Mouse (Mus musculus) heart, embryonic 12.5 days (tissue): ENCODE results near the gene Nucks1. TPM values are rescaled to one million over a fixed set of nuclear protein-coding genes. Genes with fewer than 3 reads are reported as not detected.

Experiments
- ATAC-seq: fragments of 200-750 bp; cut with Nextera tagmentation; 2 replicates; pipeline ENCODE4 v1.8.0; 2017; ENCODE audit warnings: moderate TSS enrichment, moderate library complexity; ENCODE audit not compliant: insufficient number of reproducible peaks, low FRiP score
- H3K27ac ChIP-seq: fragments of 300-500 bp; sonication (generic); 2 replicates; pipeline ENCODE4 v1.5.1; 2016; ENCODE audit warnings: mild to moderate bottlenecking, moderate library complexity; ENCODE audit not compliant: poor library complexity, severe bottlenecking
- H3K27me3 ChIP-seq: fragments of 300-500 bp; sonication (generic); replicated peaks from 2 replicates; pipeline ENCODE4 v1.6.1; 2016; ENCODE audit warnings: mild to moderate bottlenecking, moderate library complexity
- H3K36me3 ChIP-seq: fragments of 300-500 bp; sonication (generic); 2 replicates; pipeline ENCODE4 v1.6.1; 2016; ENCODE audit warnings: mild to moderate bottlenecking, moderate library complexity
- H3K4me1 ChIP-seq: fragments of 300-500 bp; sonication (generic); replicated peaks from 2 replicates; pipeline ENCODE4 v1.6.1; 2016; ENCODE audit warnings: mild to moderate bottlenecking
- H3K4me2 ChIP-seq: fragments of 300-500 bp; sonication (generic); 2 replicates; pipeline ENCODE4 v1.6.1; 2016; ENCODE audit warnings: mild to moderate bottlenecking, moderate library complexity
- H3K4me3 ChIP-seq: fragments of 300-500 bp; sonication (generic); 2 replicates; pipeline ENCODE4 v1.5.1; 2016; ENCODE audit warnings: mild to moderate bottlenecking
- H3K9ac ChIP-seq: fragments of 300-500 bp; sonication (generic); 2 replicates; pipeline ENCODE4 v1.6.1; 2016; ENCODE audit warnings: mild to moderate bottlenecking, moderate library complexity
- H3K9me3 ChIP-seq: fragments of 300-500 bp; sonication (generic); replicated peaks from 2 replicates; pipeline ENCODE4 v1.6.1; 2016; ENCODE audit warnings: mild to moderate bottlenecking, moderate library complexity
- WGBS: fragments of 180-500 bp; shearing (Covaris S2); methylation state at CpG from one replicate; pipeline ENCODE4 v1.1.7; 2016; 5-methylcytosine and 5-hydroxymethylcytosine counted together
- polyA plus RNA-seq: library from polyadenylated mRNA; unstranded; fragments of >200 nt; fragmentation: Nextera tagmentation; extraction: Ambion mirVana; gene quantifications from 2 replicates; pipeline ENCODE4 v1.2.1, GENCODE M21; 2016

Gene Nucks1
- polyA plus RNA-seq, 1 experiment from 2014 or later: 72.9 TPM

DNA sequence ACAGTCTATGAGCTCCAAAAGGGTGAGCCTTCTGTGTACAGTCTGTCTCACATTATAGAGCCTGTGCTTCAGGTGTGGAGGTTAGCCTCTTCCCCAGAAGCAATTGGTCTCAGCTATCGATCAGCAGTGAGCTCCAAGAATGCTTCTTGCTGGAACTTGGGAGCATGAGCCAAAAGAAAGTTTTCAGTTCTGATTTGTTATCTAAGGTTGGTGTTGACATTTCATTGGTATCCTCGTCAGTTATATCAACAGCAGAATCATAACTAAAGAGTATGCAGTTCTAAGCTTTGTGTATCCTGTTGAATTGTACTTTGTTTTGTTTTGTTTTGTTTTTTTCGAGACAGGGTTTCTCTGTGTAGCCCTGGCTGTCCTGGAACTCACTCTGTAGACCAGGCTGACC is 11.8 kb downstream of the Nucks1 start:
- Histone ChIP-seq H3K4me2 (no peak overlapping the region), H3K4me3 (no peak overlapping the region), H3K9me3 (no peaks in the 10 kb centered on the region), H3K36me3 (peaks cover 70% of the 10 kb centered on the region), H3K27ac (no peak overlapping the region), H3K27me3 (no peaks in the 10 kb centered on the region), H3K9ac (no peak overlapping the region), H3K4me1 (peaks cover 5% of the 10 kb centered on the region)
- 92% methylated on average over 3 of the region's 3 CpGs for WGBS
- no peak for ATAC-seq

DNA sequence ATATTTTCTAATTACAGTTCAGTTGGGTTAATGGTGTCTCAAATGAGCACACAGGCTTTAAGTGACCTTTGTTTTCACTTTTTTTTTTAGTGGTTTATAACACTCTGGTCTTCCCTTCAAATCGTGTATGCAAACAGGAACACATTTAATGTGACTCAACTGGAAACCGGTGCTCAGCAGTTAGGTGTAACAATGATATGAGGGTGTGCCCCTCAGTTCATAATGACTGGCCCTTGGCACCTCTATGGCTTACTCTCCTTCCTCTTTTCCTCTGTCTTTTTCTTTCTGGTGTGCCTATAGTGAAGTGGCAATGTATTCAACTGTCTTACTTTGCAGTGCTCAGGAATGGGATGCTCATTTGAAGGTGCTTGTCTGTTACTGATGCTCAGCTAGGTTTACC is 23.1 kb downstream of the Nucks1 start:
- Histone ChIP-seq H3K27ac (no peak overlapping the region), H3K36me3 (peaks cover 53% of the 10 kb centered on the region)
- whole genome bisulfite sequencing: 81% methylated on average over 2 of the region's 2 CpGs

DNA sequence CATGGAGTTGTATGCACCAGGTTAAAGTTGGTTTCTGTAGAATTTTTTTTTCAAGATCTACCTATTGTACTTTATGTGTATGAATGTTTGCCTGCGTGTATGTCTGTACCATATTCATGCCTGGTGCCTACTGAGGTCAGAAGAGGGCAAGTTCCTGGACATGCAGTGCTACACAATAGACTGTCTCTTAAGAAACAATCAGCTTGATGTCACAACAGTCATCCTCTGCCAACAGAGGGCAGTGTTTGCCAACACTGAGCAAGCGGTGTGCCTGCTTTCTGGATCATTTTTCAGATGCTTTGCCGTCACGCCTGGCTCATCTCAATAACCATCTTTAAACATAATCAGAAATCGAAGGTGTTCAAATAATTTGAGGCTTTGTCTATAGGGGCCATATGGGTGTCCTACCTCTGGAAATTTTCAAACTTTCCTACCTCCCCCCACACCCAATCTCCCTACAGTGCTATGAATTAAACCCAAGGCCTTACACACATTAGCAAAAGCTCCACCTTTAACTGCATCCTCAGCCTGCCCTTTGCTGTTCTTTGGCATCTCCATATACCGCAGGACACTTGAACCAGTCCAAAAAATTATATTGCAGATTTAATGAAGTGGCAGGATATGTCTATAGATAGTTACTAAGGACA is 27.4 kb downstream of the Nucks1 start:
- peaks cover 24% of the 10 kb centered on the region for H3K4me1 ChIP-seq
- peaks cover 24% of the 10 kb centered on the region for H3K36me3 ChIP-seq
- no peak overlapping the region for H3K9ac ChIP-seq
- H3K9me3 ChIP-seq: no peaks in the 10 kb centered on the region
- ATAC-seq: no peak
- no peaks in the 10 kb centered on the region for H3K27me3 ChIP-seq
- no peak overlapping the region for H3K4me2 ChIP-seq
- WGBS: 68% methylated on average over 6 of the region's 6 CpGs
- peak overlapping the region; percentile 47; the same call in 1 of the 2 replicates for H3K27ac ChIP-seq
- H3K4me3 ChIP-seq: no peak overlapping the region

More for the DNA sequence above, 23.1 kb downstream of the Nucks1 start:
- Histone ChIP-seq H3K9me3 (no peaks in the 10 kb centered on the region), H3K27me3 (no peaks in the 10 kb centered on the region), H3K4me3 (no peak overlapping the region), H3K9ac (no peak overlapping the region), H3K4me2 (no peak overlapping the region), H3K4me1 (peaks cover 8% of the 10 kb centered on the region)
- ATAC-seq: no peak

DNA sequence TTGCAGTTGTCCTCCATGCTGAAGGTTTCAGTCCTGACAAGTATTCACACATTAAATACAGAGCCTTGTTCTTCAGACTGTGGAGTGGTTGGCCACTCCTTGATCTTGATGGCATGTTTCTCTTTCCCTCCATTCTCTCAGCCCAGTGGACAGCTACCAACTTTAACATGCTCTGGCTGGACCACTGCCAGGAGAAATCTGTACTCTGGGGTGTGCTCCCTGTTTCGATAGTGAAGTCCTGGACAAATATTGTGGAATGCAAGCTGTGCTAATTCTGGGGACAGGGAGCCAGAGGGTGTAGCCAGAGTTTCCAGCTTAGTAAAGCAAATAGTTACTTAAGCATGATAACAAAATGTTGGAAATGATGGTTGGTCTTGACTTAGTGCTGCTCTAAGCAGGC is 28.5 kb downstream of the Nucks1 start:
- peak; percentile 71 for ATAC-seq
- no peak overlapping the region for H3K4me2 ChIP-seq
- H3K4me3 ChIP-seq: no peak overlapping the region
- peak overlapping the region; percentile 47 for H3K27ac ChIP-seq
- peaks cover 24% of the 10 kb centered on the region for H3K4me1 ChIP-seq
- no peaks in the 10 kb centered on the region for H3K9me3 ChIP-seq
- H3K36me3 ChIP-seq: peaks cover 17% of the 10 kb centered on the region
- no peaks in the 10 kb centered on the region for H3K27me3 ChIP-seq
- WGBS: 23% methylated on average over 1 of the region's 1 CpGs
- no peak overlapping the region for H3K9ac ChIP-seq

DNA sequence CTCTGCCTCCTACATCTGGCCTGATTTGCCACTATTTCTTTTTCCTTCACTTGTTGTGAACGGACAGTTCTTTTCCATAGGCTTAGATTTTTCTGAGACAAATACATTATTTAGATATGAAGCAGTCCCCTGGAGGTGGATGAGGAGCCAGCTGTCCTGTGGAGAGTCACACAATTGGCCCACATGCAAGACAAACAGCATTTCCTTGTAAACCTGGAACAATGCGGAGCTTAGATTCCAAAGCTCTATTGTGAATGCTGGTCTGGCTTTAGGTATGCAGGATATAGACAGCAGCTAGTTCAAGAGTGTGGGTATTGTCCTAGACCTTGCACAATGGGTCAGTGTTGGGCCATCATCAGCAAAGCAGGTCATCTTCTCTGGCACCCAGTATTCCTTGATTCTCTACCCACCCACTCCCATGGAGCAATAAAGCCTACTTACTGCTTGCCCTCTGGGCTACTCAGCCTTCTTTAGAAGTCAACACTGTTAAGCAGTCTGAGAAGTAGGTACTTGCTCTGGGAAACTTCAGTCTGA is 30.4 kb downstream of the Nucks1 start:
- 60% methylated on average over 2 of the region's 2 CpGs for WGBS
- peak; percentile 52; the same call in 1 of the 2 replicates for ATAC-seq
- H3K27ac ChIP-seq: 0 out of 2 replicates have a peak overlapping the region, but pooled peaks have one; percentile 19
- no peaks in the 10 kb centered on the region for H3K27me3 ChIP-seq
- peaks cover 11% of the 10 kb centered on the region; the same call in 1 of the 2 replicates for H3K36me3 ChIP-seq
- peaks cover 28% of the 10 kb centered on the region for H3K4me1 ChIP-seq
- H3K9me3 ChIP-seq: no peaks in the 10 kb centered on the region
- H3K4me2 ChIP-seq: no peak overlapping the region
- H3K9ac ChIP-seq: no peak overlapping the region
- H3K4me3 ChIP-seq: no peak overlapping the region

DNA sequence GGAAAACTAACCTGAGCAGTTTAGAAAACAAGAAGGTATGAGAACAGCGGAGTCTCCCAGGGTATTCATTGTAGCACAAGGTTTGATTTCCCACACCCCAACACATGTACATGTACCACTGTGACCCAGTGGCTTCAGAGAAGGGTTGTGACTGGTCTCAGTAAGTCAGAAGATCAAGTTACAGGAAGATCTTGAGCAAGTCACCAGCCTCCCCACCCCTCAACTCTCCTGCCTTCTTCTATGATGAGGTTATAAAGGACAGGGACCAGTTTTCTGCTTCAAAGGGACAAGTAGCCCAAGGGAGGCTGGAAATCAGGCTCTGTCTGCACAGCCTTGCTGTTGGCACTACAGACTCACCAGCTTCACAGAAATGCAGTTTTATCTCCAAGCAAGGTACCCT is 31.2 kb downstream of the Nucks1 start:
- Histone ChIP-seq H3K27me3 (no peaks in the 10 kb centered on the region), H3K4me1 (peaks cover 29% of the 10 kb centered on the region), H3K36me3 (peaks cover 7% of the 10 kb centered on the region; the same call in 1 of the 2 replicates), H3K9me3 (no peaks in the 10 kb centered on the region), H3K4me3 (no peak overlapping the region), H3K27ac (no peak overlapping the region), H3K4me2 (no peak overlapping the region), H3K9ac (no peak overlapping the region)
- 97% methylated on average over 1 of the region's 1 CpGs for WGBS
- no peak for ATAC-seq

DNA sequence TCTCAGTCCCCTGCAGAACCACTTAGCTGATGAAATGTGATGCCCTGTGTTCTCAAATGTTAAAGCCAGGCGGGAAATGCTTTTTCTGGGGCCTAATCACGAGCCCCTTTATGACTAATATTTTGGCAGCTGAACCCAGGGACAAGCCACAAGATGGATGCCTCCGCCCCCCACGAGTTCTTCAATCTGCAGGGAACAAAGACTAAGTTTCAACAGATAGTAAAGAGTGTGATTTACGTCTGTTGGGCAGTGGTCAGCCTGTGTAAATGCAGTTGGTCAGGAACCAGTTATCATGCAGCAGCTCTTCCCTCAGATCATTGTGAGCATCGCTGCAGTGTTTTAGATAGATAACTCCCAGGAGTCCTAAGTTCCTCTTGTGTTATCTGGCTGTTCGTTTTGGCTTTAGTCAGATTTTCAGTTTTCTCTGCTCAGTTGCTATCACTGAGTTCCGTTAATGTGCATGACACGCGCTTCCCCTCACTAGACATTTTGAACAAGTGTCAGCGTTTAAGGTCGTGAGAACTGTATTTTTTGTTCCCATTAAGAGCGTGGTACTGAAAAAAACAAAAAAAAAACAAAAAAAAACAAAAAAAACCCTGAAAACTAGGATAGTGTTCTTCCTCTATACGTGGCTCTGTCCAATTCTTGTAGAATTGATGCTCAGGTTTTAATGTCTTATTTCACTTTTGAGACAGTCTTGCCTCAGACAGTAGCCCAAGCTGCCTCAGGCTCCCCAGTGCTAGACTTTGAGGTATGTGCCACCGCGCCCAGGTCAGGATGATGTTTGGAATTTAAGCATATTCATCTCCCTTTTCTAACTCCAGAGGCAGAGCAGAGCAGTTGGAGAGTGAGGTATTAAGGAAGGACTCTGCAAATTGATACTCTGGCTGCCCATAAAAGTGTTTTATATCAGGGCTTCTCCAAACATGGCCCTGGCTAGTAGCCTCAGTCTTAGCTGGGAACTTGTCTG is 32.6 kb downstream of the Nucks1 start:
- H3K4me2 ChIP-seq: no peak overlapping the region
- H3K27ac ChIP-seq: no peak overlapping the region
- peaks cover 27% of the 10 kb centered on the region for H3K4me1 ChIP-seq
- no peaks in the 10 kb centered on the region for H3K36me3 ChIP-seq
- WGBS: 50% methylated on average over 16 of the region's 16 CpGs
- no peak overlapping the region for H3K9ac ChIP-seq
- no peak for ATAC-seq
- no peaks in the 10 kb centered on the region for H3K9me3 ChIP-seq
- no peaks in the 10 kb centered on the region for H3K27me3 ChIP-seq
- no peak overlapping the region for H3K4me3 ChIP-seq

DNA sequence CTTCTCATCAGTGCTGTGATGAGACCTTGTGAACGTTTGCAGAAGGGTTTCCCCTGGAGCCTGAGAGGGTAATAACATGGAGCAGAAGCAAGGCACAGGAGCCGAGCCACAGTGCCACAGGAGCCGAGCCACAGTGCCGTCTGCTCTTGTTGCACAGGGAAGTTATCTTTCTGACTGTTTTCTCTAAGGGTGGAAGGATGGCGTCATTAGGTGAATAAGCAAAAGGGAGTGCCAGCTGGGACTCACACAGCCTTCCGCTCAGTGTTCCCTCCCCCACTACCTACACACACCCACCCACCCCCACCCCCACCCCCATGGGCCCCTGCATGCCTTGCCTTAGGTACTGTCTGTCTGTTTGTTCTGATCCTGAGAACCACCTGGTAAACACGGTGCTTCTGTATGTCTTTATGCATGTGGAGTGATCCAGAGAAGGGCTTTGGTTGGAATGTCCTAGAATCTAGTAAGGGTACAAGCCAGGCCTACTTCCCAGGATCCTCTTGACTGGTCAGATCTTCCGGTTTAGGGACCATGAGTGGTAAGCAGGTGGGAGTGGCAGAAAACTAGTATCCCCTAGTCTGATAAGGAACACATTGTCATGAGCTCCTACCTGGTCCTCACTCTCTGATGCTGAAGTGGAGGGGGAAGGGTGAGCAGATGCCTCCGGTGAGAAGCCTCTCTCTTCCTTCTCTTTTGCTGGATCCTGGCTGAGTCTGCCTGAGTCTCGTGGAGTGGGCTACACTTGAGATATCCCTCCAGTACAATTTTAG is 35.5 kb downstream of the Nucks1 start:
- Histone ChIP-seq H3K27ac (no peak overlapping the region), H3K36me3 (no peaks in the 10 kb centered on the region), H3K4me2 (no peak overlapping the region), H3K4me3 (no peak overlapping the region), H3K9me3 (no peaks in the 10 kb centered on the region), H3K27me3 (no peaks in the 10 kb centered on the region), H3K9ac (no peak overlapping the region), H3K4me1 (peaks cover 12% of the 10 kb centered on the region)
- ATAC-seq: no peak
- 39% methylated on average over 10 of the region's 10 CpGs for WGBS

DNA sequence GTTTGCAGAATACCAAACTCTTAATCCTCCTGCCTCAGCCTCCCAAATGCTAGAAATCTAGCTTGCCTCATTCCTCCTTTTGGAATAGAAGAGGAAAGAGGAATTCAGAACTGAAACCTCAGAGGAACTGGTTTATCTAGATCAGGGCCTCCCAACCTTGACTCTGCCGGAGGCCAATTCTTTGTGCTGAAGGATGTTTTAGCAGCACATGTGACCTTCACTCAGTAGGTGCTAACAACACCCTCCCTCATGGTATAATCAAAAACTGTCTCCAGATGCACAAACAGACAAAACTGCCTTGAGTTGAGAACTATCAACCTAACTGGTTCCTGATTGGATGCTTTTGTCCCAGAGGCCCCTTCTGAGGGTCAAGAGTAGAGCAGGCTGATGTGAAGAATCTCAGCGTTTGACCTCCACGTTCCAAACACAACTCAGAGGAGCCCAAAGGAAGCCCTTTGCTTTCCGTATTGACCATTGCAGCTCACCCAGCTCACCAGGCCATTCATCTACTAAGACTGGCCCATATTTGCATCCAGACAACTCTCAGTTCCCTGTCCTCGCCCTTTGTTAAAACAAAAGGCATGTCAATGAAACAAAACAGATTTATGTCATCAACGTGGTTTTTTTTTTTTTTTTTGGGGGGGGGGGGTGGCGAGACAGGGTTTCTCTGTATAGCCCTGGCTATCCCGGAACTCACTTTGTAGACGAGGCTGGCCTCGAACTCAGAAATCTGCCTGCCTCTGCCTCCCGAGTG is 36.3 kb downstream of the Nucks1 start:
- Histone ChIP-seq H3K9ac (no peak overlapping the region), H3K9me3 (no peaks in the 10 kb centered on the region), H3K27ac (no peak overlapping the region), H3K36me3 (no peaks in the 10 kb centered on the region), H3K4me3 (no peak overlapping the region), H3K27me3 (no peaks in the 10 kb centered on the region), H3K4me1 (peaks cover 8% of the 10 kb centered on the region), H3K4me2 (no peak overlapping the region)
- WGBS: 78% methylated on average over 11 of the region's 11 CpGs
- ATAC-seq: no peak

DNA sequence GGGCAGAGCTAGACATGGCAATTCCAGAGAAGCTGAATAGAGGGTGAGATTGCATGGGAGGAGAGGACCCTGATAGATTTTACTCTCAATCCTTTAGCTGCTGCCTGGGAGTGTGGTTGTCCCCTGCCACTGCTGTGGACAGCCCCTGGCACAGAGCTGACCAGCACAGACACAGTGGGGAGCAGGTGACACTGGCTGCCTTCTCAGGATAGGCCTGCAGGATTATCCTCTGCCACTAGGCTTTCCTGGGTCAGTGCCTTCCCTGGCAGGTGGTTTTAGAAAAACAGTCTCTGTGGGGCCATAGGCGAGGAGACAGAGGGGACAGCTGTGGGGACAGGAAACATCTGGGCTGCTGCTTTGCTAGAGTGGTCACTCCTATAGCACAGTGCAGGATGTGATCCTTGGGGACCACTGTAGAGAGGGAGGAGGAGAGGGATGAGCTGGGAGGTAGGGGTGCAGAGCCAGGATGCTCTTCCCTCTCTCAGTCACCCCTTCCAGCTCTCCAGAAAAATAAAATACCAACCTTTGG is 37.7 kb downstream of the Nucks1 start:
- WGBS: 30% methylated on average over 1 of the region's 1 CpGs
- Histone ChIP-seq H3K9ac (no peak overlapping the region), H3K36me3 (no peaks in the 10 kb centered on the region), H3K4me3 (no peak overlapping the region), H3K4me2 (no peak overlapping the region), H3K27me3 (no peaks in the 10 kb centered on the region), H3K4me1 (peaks cover 12% of the 10 kb centered on the region), H3K9me3 (no peaks in the 10 kb centered on the region), H3K27ac (no peak overlapping the region)
- ATAC-seq: no peak
